Mouse (Mus musculus): ENCODE data around the gene Gtf3a.

Gtf3a gene

DNA sequence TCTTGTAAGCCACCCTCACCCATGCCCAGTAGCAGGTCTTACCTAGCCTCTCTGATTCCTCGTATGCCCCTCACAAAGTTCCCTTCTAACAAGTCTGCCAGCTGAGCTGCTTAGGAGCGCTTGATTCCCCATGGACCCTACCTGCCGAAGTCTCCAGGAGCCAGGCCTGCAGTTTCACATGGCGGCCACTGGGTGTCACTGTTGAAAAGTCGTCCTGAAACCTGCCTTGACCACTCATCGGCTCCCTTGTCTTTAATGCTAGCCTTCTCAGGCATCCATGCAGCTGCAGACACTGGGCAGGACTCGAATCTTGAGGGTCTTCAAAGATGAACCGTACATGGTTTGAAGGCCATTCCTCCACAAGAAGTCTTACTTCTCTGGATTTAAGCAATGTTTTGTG, 34.8 kb downstream of the Gtf3a start:
- DNase-seq, result peak; percentile 76 to 84

DNA sequence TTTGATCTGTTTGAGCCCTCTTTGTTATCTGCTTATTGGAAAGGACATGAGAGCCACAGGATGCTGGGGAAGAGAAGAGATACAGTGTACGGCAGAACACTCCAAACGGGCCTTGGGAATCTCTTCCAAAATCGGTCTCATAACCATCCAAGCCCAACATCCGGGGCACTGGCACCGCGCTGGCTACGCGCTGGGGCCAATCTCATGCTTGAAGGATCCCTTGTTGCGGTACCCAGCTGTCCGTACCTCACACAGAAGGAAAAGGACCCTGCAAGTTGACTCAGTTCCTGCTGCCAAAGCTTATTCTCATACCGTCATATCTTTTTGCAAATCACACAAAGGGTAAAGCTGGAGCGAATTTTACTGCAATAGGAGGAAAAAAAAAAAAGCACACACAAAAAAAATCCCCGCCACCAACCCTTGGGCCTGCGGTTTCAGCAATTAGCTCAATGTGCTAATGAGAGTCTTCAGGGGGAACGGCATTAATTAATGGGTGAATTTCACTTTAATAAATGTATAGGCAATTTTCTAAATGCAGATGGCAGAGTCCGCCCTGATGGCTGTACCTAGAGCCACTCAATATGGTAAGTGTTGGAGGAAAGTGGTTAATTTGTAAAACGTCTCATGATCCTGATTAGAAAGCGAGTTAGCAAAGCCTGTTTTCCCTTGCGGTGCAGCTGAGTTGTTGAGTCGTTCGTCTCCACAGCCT, 37.4 kb downstream of the Gtf3a start:
- DNase-seq, result no peak

DNA sequence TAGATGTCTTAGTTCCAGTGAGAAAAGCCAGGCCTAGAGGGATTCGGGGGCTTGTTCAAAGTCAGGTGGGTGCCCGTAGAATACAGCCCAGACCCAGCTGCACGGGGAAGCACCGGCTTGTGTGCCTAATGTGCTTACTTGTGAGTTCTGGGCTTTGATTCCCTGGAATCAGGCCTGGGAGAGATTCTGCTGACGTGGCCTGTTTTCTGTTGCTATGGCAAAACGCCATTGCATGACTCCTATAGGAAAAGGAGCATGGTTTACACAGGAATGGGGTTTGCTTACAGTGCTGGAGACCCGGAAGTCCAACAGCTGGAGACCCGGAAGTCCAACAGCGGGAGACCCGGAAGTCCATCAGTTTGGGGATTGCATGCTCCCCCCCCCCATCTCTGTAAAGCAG, 39.1 kb downstream of the Gtf3a start:
- DNase-seq, result no peak

DNA sequence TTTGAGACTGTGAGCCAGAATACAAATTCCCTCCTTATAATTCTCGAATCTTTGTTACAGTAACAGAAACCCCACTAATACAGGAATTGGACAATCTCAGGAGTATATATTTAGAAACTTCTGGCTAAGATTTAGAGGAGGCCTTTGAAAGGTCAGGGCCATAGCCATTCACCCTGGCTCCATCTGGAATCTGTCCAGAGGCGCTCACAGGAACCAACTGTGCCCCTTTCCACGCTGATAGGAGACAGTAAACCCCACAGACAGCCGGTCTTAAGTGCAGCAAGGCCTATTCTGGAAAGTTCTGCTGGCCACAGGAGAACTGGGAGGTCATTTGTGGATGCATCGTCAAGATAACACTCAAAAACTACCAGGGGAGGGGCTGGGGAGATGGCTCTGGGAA, 40.6 kb downstream of the Gtf3a start:
- no peak for DNase-seq

DNA sequence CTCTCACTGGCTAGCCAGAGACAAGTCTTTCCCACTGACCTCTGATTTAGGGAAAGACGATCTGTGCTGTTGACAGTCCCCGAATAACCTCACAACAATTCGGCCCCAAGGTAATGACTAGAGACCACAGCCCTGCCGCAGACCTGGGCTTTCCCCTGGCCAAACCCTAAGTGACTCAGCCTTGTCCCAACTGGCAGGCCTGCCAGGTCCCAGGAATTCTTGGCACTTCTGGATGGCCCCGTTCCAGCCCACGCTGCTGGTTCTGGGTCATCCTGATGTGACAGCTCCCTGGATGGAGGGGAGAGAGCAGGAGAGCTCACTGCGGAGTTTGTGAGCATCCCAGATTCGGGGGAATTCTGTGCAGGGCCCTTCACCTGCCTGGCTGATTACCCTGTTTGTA, 45.1 kb downstream of the Gtf3a start:
- DNase-seq, result no peak

DNA sequence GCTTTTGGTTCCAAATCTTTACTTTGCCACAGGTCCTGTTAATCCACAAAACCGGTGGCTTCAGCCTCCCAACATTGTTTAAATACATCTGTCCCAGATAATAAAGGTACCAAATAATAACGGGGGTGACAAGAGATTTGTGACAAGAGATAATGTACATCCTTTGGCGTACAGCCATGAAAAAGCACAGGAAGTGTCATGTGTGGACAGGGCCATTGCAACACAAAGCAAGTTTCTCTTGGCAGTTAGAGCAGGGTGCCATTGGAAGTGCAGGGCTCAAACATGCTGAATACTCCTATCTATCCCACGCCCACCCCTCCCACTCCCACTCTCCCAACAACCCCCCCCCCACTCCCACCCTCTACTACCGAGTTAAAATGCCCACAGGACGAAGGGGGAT, 46.5 kb downstream of the Gtf3a start:
- no peak for DNase-seq

DNA sequence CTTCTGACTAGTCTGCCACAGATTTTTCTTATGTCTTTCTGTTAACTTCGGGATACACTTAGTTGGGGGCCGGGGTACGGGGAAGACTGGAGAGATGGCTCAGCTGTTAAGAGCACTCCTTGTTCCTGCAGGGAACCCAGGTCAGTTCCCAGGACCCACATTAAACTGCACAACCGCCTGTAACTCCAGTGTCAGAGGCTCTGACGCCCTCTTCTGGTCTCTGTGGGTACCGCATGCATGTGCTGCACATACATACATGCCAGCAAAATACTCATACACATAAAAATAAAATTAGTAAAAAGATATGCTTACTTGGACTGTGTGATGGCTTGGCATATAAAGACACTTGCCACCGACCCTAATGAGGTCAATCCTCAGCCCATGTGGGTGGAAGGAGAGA, 48.4 kb downstream of the Gtf3a start:
- DNase-seq, result no peak

DNA sequence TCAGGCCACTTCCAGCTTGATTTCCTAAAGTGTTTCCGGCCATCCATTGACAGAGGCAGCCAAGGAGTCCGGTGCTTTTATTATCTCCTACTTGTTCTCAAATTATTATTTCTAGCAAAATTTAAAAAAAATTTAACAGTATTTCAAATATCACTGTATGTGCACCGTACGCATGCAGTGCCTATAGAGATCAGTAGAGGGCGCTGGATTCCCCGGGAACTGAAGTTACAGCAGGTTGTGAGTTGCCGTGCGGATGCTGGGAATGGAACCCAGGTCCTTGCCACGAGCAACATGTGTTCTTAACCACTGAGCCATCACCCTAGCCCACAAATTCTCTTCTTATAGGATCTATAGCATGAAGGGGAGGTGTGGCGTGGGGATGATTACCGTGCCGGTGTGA, 50.3 kb downstream of the Gtf3a start:
- DNase-seq, result no peak

DNA sequence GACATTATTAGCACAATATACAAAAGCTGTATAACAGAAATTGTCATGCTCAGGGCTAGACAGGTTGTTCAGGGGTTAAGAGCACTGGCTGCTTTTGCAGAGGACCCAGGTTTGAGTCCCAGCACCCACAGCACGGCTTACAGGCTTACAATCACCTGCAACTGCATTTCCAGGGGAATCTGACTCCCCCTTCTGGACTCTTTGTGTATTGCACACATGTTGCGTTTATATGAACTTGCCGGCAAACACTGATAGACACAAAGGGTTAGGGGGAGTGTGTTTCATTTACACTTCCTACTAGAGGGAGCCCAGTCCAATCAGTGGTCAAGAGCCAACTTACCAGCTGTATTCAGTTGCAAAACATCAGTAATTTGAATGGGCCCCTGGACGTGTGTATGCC, 52.9 kb downstream of the Gtf3a start:
- DNase-seq, result no peak

DNA sequence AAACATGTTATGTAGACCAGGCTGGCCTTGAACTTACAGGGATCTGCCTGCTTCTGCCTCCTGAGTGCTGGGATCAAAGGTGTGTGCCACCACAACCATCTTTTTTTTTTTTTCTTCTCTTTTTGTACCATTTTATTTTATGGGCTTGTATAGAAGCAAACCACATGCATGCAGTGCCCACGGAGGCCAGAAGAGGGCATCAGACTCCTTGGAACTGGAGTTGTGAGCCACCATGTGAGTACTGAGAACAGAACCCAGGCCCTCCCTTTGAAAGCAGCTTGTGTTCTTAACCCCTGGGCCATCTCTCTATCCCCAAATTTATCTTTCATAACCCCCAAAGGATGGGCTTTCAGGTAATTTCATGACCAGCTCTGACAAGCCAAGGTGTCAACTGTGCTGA, 54.8 kb downstream of the Gtf3a start:
- DNase-seq, result no peak

All from cerebellum, postnatal 25 days (tissue).